Comparison of ENCODE assay signal across 10 mouse cellular contexts in genomic region chr13:43734641-43735040, GRCm38 (mm10). TPM values are rescaled to one million over a fixed set of nuclear protein-coding genes. Genes with fewer than 3 reads are reported as not detected.
DNase-seq lines count a peak whose midpoint lies in the region; ATAC-seq and TF ChIP-seq lines count a peak whose summit lies in the region.
"Had no signal": no experiment of that assay in that cellular context is flagged by ENCODE, and none has a peak within 500 bp of the region (broad histone marks: within the 10 kb centered on the region; RNA-seq: fewer than 3 reads in every experiment).

No protein-coding gene starts in this region.

- WGBS in heart, embryonic 11.5 days (ENCODE audit: insufficient replicate concordance) = 68% methylated on average over 14 of the region's 14 CpGs

- H3K4me1 ChIP-seq in heart, embryonic 11.5 days (ENCODE audit: control insufficient read depth, insufficient read depth, low read length) = no peaks in the 10 kb centered on the region
- H3K4me1 ChIP-seq: limb, embryonic 12.5 days had no signal

- H3K4me3 ChIP-seq in heart, embryonic 11.5 days (ENCODE audit: low read depth, low read length) = no peak overlapping the region
- no peak overlapping the region for H3K4me3 ChIP-seq in left cerebral cortex, adult 2 months
- H3K4me3 ChIP-seq: limb, embryonic 12.5 days had no signal

- H3K27ac ChIP-seq in heart, embryonic 11.5 days (ENCODE audit: low read depth, low read length) = no peak overlapping the region
- no peak overlapping the region for H3K27ac ChIP-seq in left cerebral cortex, adult 2 months
- H3K27ac ChIP-seq: limb, embryonic 12.5 days had no signal

- H3K4me2 ChIP-seq in heart, embryonic 11.5 days = no peak overlapping the region
- H3K4me2 ChIP-seq: limb, embryonic 12.5 days had no signal

- no peak for ATAC-seq in heart, embryonic 11.5 days (replicated peaks; ENCODE audit: insufficient number of reproducible peaks, low FRiP score, low TSS enrichment)

- no peaks in the 10 kb centered on the region for H3K27me3 ChIP-seq in heart, embryonic 11.5 days (ENCODE audit: control insufficient read depth, insufficient read depth, low read length)
- H3K27me3 ChIP-seq: limb, embryonic 12.5 days had no signal

- peak; percentile 82 to 84 for DNase-seq in heart, adult 18-20 months
- DNase-seq in NIH3T3 (ENCODE audit: low read depth) = peak; percentile 2
- peak; percentile 94 to 96 for DNase-seq in cerebellum, postnatal 25 days
- DNase-seq in heart, postnatal 4 days = peak; percentile 86
- peak; percentile 53 to 73 for DNase-seq in lung, postnatal 4 days
- DNase-seq in left cerebral cortex, adult 2 months (ENCODE audit: extremely low spot score in 1 of 2, low spot score in 2 of 2) = no peak
- DNase-seq in embryo, embryonic 10 days (ENCODE audit: low spot score) = no peak

- TF ChIP-seq CTCF in left cerebral cortex, adult 2 months (IDR thresholded peaks at IDR 0.05) = no peak

- no peak overlapping the region for H3K9ac ChIP-seq in heart, embryonic 11.5 days (ENCODE audit: low read depth, low read length)
- H3K9ac ChIP-seq: limb, embryonic 12.5 days had no signal

- intact Hi-C loops in left cerebral cortex, adult 2 months (cut with DNase I) = loop anchor here (5.0 kb wide), 3 partner anchors 157 to 562 kb away; partner anchors contain the start of gene Tbc1d7

- H3K9me3 ChIP-seq in heart, embryonic 11.5 days (replicated peaks; ENCODE audit: control insufficient read depth, low read length) = no peaks in the 10 kb centered on the region
- H3K9me3 ChIP-seq: limb, embryonic 12.5 days had no signal

- H3K36me3 ChIP-seq in heart, embryonic 11.5 days (ENCODE audit: control insufficient read depth, insufficient read depth, low read length) = no peaks in the 10 kb centered on the region
- H3K36me3 ChIP-seq: limb, embryonic 12.5 days had no signal

RNA-seq across cellular contexts. Expression of gene Cd83, which starts 49.9 kb away (rescaled TPM):
- 1 to 10 TPM; 2.3 to 3.5 TPM for total RNA-seq in heart, adult 18-20 months (2021)
- 2.2 and 2.4 TPM in 2 replicates for polyA plus RNA-seq in heart, embryonic 11.5 days (2014; fragmentation: Nextera tagmentation; extraction: Ambion mirVana)
- 1 to 10 TPM; 2.3 to 2.7 TPM for total RNA-seq in heart, postnatal 4 days (2021)
- total RNA-seq in left cerebral cortex, adult 2 months (2021) = 1 to 10 TPM; 8.0 to 9.4 TPM
- total RNA-seq: common myeloid progenitor, adult 5-6 weeks had no signal

Comparison
In these comparisons a context has a peak if more than half of its experiments do, and no peak if none do; other contexts are left out.
1. DNase-seq: peak in heart, adult 18-20 months (2 of 2), NIH3T3 (single experiment), cerebellum, postnatal 25 days (2 of 2), heart, postnatal 4 days (single experiment) and lung, postnatal 4 days (2 of 2); none in left cerebral cortex, adult 2 months (0 of 2) and embryo, embryonic 10 days (single experiment).